Mouse (Mus musculus) heart, adult 2 months (tissue): ENCODE data around the gene Klk6.

Experiments used
- CTCF ChIP-seq: fragments of 200-600 bp; IDR thresholded peaks from 2 replicates; pipeline ENCODE4 v1.8.1; 2022; ENCODE audit warnings: antibody characterized with exemption, mild to moderate bottlenecking, moderate library complexity
- EP300 ChIP-seq: fragments of 200-500 bp; IDR thresholded peaks from 2 replicates; pipeline ENCODE4 v1.6.1; 2011; ENCODE audit warnings: low read depth, low read length, control low read depth; ENCODE audit not compliant: insufficient read depth

DNA sequence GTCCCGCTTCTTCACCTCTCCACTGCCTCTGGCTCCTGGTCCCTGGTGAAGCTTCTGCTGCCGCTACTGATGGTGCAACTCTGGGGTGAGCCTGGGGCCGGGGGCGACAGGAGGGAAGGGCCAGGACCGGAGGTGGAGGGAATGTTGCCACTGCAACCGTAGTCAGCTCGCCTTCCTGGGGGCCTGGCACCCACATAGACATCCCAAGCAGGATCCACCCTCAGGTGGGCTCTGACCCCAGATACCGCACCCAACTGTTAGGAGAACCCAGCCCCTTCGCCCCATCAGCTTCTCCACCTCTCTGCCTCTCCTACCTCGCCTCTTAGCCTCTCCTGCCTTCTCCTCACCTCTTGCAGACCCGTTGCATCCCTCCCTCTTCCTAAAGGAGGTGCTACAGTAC lies 42.8 kb upstream of the Klk6 start:
- no peak for TF ChIP-seq EP300
- no peak for TF ChIP-seq CTCF
